Mouse (Mus musculus) heart, embryonic 10.5 days (tissue): ENCODE data around the gene Mmrn1. TPM values are rescaled to one million over a fixed set of nuclear protein-coding genes. Genes with fewer than 3 reads are reported as not detected.

Experiments
- DNase-seq: peaks from one replicate; pipeline ENCODE4 v3.0.0-alpha.2; 2017; ENCODE audit warnings: low spot score
- H3K27ac ChIP-seq: fragments of 300-500 bp; sonication (generic); 2 replicates; pipeline ENCODE4 v1.5.1; 2016; ENCODE audit warnings: mild to moderate bottlenecking
- H3K27me3 ChIP-seq: fragments of 300-500 bp; sonication (generic); 2 replicates; pipeline ENCODE4 v1.6.1; 2016; ENCODE audit warnings: mild to moderate bottlenecking; ENCODE audit not compliant: poor library complexity, insufficient read depth, severe bottlenecking
- H3K36me3 ChIP-seq: fragments of 300-500 bp; sonication (generic); 2 replicates; pipeline ENCODE4 v1.6.1; 2016; ENCODE audit warnings: mild to moderate bottlenecking, moderate library complexity
- H3K4me1 ChIP-seq: fragments of 300-500 bp; sonication (generic); 2 replicates; pipeline ENCODE4 v1.6.1; 2016; ENCODE audit warnings: mild to moderate bottlenecking
- H3K4me3 ChIP-seq: fragments of 300-500 bp; sonication (generic); 2 replicates; pipeline ENCODE4 v1.5.1; 2016; ENCODE audit warnings: mild to moderate bottlenecking, moderate library complexity
- H3K9me3 ChIP-seq: fragments of 300-500 bp; sonication (generic); 2 replicates; pipeline ENCODE4 v1.6.1; 2016; ENCODE audit warnings: mild to moderate bottlenecking, moderate library complexity
- WGBS: fragments of 180-500 bp; shearing (Covaris S2); methylation state at CpG from one replicate; pipeline ENCODE4 v1.1.7; 2016; 5-methylcytosine and 5-hydroxymethylcytosine counted together
- polyA plus RNA-seq: library from polyadenylated mRNA; unstranded; fragments of >200 nt; fragmentation: Nextera tagmentation; extraction: Ambion mirVana; gene quantifications from 2 replicates; pipeline ENCODE4 v1.2.1, GENCODE M21; 2016

Mmrn1 gene
- polyA plus RNA-seq, 1 experiment from 2014 or later, result 4.2 TPM

GRCm38 (mm10) chr6:60996328-60996727 is 71.6 kb downstream of the Mmrn1 start:
- 81% methylated on average over 1 of the region's 1 CpGs for WGBS
- H3K27ac ChIP-seq, result no peak overlapping the region
- no peaks in the 10 kb centered on the region for H3K4me1 ChIP-seq
- no peaks in the 10 kb centered on the region for H3K27me3 ChIP-seq
- no peak for DNase-seq
- 0 out of 2 replicates have a peak, but pooled peaks cover under 1% of the 10 kb centered on the region for H3K9me3 ChIP-seq
- H3K36me3 ChIP-seq, result no peaks in the 10 kb centered on the region
- H3K4me3 ChIP-seq, result no peak overlapping the region

- Histone ChIP-seq H3K27me3 (no peaks in the 10 kb centered on the region), H3K36me3 (no peaks in the 10 kb centered on the region), H3K4me3 (no peak overlapping the region), H3K9me3 (0 out of 2 replicates have a peak, but pooled peaks cover 4% of the 10 kb centered on the region), H3K27ac (no peak overlapping the region), H3K4me1 (no peaks in the 10 kb centered on the region)
- WGBS, result 69% methylated on average over 6 of the region's 6 CpGs
- no peak for DNase-seq
Measured at GRCm38 (mm10) chr6:61001003-61001790, 76.4 kb downstream of the Mmrn1 start.

GRCm38 (mm10) chr6:61003916-61004765 is 79.4 kb downstream of the Mmrn1 start:
- no peak overlapping the region for H3K27ac ChIP-seq
- no peaks in the 10 kb centered on the region for H3K36me3 ChIP-seq
- DNase-seq, result no peak
- no peaks in the 10 kb centered on the region for H3K4me1 ChIP-seq
- 73% methylated on average over 3 of the region's 3 CpGs for WGBS
- 0 out of 2 replicates have a peak, but pooled peaks cover 4% of the 10 kb centered on the region for H3K9me3 ChIP-seq
- H3K27me3 ChIP-seq, result no peaks in the 10 kb centered on the region
- H3K4me3 ChIP-seq, result no peak overlapping the region

DNA sequence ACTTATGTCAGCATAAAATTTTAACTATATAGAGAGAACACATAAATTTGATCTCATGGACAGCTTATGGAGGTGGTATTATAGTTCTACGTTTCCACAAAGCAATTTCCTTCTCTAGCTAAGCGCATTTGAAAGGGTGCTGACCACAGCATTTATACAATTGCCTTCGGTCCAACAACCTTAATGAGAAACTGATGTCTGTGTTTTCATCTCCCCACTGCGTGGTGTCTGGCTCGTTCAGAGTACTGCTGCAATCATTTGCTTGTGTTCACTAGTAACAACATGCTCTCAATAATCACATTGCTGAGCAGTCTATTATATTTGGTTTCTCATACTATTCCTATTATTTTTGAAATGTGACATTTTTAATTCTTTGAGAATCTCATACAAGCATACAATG is 89.0 kb downstream of the Mmrn1 start:
- no peaks in the 10 kb centered on the region for H3K27me3 ChIP-seq
- H3K9me3 ChIP-seq, result no peaks in the 10 kb centered on the region
- no peaks in the 10 kb centered on the region for H3K4me1 ChIP-seq
- WGBS, result 81% methylated on average over 5 of the region's 5 CpGs
- no peaks in the 10 kb centered on the region for H3K36me3 ChIP-seq
- no peak for DNase-seq
- H3K4me3 ChIP-seq, result no peak overlapping the region
- H3K27ac ChIP-seq, result no peak overlapping the region

- Histone ChIP-seq H3K4me1 (no peaks in the 10 kb centered on the region), H3K27ac (no peak overlapping the region), H3K36me3 (no peaks in the 10 kb centered on the region), H3K9me3 (no peaks in the 10 kb centered on the region), H3K27me3 (no peaks in the 10 kb centered on the region), H3K4me3 (no peak overlapping the region)
- no peak for DNase-seq
- 85% methylated on average over 1 of the region's 1 CpGs for WGBS
Measured at GRCm38 (mm10) chr6:61019689-61020088, 94.9 kb downstream of the Mmrn1 start.

GRCm38 (mm10) chr6:61020995-61021394 is 96.2 kb downstream of the Mmrn1 start:
- no peaks in the 10 kb centered on the region for H3K36me3 ChIP-seq
- 70% methylated on average over 1 of the region's 1 CpGs for WGBS
- H3K27me3 ChIP-seq, result no peaks in the 10 kb centered on the region

GRCm38 (mm10) chr6:61033251-61033650 is 108.5 kb downstream of the Mmrn1 start:
- Histone ChIP-seq H3K4me1 (no peaks in the 10 kb centered on the region), H3K36me3 (no peaks in the 10 kb centered on the region), H3K9me3 (no peaks in the 10 kb centered on the region), H3K27ac (no peak overlapping the region), H3K4me3 (no peak overlapping the region), H3K27me3 (no peaks in the 10 kb centered on the region)
- DNase-seq, result no peak
- 71% methylated on average over 1 of the region's 1 CpGs for WGBS

More at GRCm38 (mm10) chr6:61020995-61021394, 96.2 kb downstream of the Mmrn1 start:
- no peaks in the 10 kb centered on the region for H3K9me3 ChIP-seq
- no peaks in the 10 kb centered on the region for H3K4me1 ChIP-seq
- no peak overlapping the region for H3K27ac ChIP-seq
- no peak for DNase-seq
- no peak overlapping the region for H3K4me3 ChIP-seq

Other genes starting within 250 kb of the Mmrn1 start
- 24.2 and 27.7 TPM in 2 replicates for gene Snca, start 95.1 kb upstream of the Mmrn1 start, polyA plus RNA-seq